Mouse (Mus musculus) neural tube, embryonic 13.5 days (tissue): ENCODE data around the gene Trak2. TPM values are rescaled to one million over a fixed set of nuclear protein-coding genes. Genes with fewer than 3 reads are reported as not detected.
"Not testable (repeated sequence)": the region's sequence is repeated elsewhere in the genome, so short reads cannot be mapped to it uniquely, and the experiment has no call there.

Experiments used
- ATAC-seq: fragments of 200-750 bp; cut with Nextera tagmentation; 2 replicates; pipeline ENCODE4 v1.8.0; 2017; ENCODE audit warnings: low read depth, mild to moderate bottlenecking, moderate TSS enrichment, moderate library complexity
- H3K27ac ChIP-seq: fragments of 300-500 bp; sonication (generic); replicated peaks from 2 replicates; pipeline ENCODE4 v1.5.1; 2015; ENCODE audit warnings: moderate library complexity, mild to moderate bottlenecking, inconsistent platforms
- H3K27me3 ChIP-seq: fragments of 300-500 bp; sonication (generic); 2 replicates; pipeline ENCODE4 v1.6.1; 2015; ENCODE audit warnings: mild to moderate bottlenecking, inconsistent platforms
- H3K36me3 ChIP-seq: fragments of 300-500 bp; sonication (generic); 2 replicates; pipeline ENCODE4 v1.6.1; 2015; ENCODE audit warnings: mild to moderate bottlenecking, inconsistent platforms
- H3K4me1 ChIP-seq: fragments of 300-500 bp; sonication (generic); replicated peaks from 2 replicates; pipeline ENCODE4 v1.6.1; 2015; ENCODE audit warnings: inconsistent platforms
- H3K4me2 ChIP-seq: fragments of 300-500 bp; sonication (generic); 2 replicates; pipeline ENCODE4 v1.6.1; 2015; ENCODE audit warnings: inconsistent platforms, mild to moderate bottlenecking, moderate library complexity
- H3K4me3 ChIP-seq: fragments of 300-500 bp; sonication (generic); 2 replicates; pipeline ENCODE4 v1.5.1; 2015; ENCODE audit warnings: mild to moderate bottlenecking, inconsistent platforms
- H3K9ac ChIP-seq: fragments of 300-500 bp; sonication (generic); 2 replicates; pipeline ENCODE4 v1.6.1; 2015; ENCODE audit warnings: moderate library complexity, mild to moderate bottlenecking, inconsistent platforms
- H3K9me3 ChIP-seq: fragments of 300-500 bp; sonication (generic); 2 replicates; pipeline ENCODE4 v1.6.1; 2016; ENCODE audit warnings: inconsistent platforms
- WGBS: fragments of 180-500 bp; shearing (Covaris S2); methylation state at CpG from one replicate; pipeline ENCODE4 v1.1.7; 2015; 5-methylcytosine and 5-hydroxymethylcytosine counted together
- polyA plus RNA-seq: library from polyadenylated mRNA; unstranded; fragments of >200 nt; fragmentation: Nextera tagmentation; extraction: Ambion mirVana; gene quantifications from 2 replicates; pipeline ENCODE4 v1.2.1, GENCODE M21; 2015

The Trak2 gene
- polyA plus RNA-seq, 1 experiment from 2014 or later = 15.9 TPM

DNA sequence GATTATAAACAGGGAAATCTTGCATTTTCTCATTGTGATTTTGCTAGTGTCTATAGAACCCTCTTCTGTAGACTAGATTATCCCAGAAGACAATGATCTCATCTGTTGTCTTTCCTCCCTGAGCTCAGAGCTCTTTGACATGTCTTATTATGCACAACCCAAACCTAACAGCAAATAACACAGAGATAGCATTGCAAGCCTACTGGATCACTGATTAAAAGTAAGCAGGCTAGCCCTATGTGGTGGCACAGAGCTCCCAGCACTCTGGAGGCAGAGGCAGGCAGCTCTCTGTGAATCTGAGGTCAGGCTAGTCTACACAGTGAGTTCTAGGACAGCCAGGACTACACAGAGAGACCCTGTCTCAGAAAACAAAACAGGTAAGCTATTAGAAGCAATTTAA, 10.4 kb downstream of the Trak2 start:
- Histone ChIP-seq H3K4me1 (peaks cover 18% of the 10 kb centered on the region), H3K4me2 (no peak overlapping the region), H3K4me3 (no peak overlapping the region), H3K27me3 (no peaks in the 10 kb centered on the region), H3K9me3 (no peaks in the 10 kb centered on the region), H3K27ac (no peak overlapping the region), H3K36me3 (no peaks in the 10 kb centered on the region), H3K9ac (no peak overlapping the region)
- ATAC-seq = no peak

DNA sequence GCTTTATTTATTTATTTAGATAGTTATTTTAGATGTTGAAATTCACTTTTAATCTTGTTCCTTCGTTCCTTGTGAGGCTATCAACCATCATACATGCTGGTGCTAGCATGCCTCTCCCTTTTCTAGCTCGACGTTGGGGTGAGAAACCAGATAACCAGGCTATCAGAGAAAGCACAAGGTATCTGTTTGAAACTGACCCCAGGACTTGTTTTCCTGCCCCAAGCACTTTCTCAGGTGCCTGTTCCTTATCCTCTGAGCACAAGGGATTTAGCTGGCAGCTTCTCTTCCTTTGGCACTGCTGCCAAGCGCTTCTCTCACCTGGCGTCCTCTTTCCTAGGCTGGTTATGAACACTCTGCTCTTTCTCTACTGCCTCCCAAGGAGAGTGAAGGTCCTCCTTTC, 10.8 kb downstream of the Trak2 start:
- no peaks in the 10 kb centered on the region for H3K9me3 ChIP-seq
- WGBS = 88% methylated on average over 5 of the region's 5 CpGs
- no peak overlapping the region for H3K9ac ChIP-seq
- no peaks in the 10 kb centered on the region for H3K27me3 ChIP-seq
- no peak overlapping the region for H3K27ac ChIP-seq
- no peak overlapping the region for H3K4me2 ChIP-seq
- H3K36me3 ChIP-seq = no peaks in the 10 kb centered on the region
- H3K4me3 ChIP-seq = no peak overlapping the region
- no peak for ATAC-seq
- peaks cover 19% of the 10 kb centered on the region for H3K4me1 ChIP-seq

DNA sequence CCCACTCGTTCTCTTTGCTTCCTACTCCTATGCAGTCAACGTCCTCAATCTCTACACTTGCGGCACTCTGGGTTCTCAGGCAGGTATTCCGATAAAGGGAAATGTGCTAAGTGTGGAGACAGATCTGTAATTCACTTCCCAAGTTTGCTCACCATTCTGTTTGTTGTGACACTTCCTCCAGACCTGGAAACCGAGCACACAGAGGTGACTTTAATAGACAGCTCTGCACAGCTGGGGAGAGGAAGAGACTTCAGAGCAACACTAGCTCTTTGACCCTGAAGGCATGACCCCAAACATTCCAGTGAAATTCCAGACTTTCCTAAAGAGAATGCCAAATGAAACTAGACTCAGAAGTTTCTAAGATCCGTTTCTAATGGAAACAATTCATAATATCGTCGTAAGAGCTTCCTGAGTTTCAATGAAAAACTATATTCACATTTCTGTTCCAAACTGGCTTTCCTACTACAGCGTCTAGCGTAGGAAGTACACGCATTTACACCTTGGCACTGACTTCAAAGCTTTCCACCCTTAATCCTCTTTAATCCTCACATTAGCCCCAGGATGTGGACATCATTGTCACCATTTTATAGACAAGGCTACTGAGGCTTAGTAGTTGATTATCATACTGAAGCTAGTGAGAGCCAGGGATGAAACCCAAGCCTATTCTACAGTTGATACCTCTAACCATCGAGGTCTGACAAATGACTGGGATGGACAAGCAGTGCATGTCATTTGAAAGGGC, 11.9 kb downstream of the Trak2 start:
- WGBS = 74% methylated on average over 12 of the region's 12 CpGs
- H3K9ac ChIP-seq = no peak overlapping the region
- no peaks in the 10 kb centered on the region for H3K36me3 ChIP-seq
- H3K4me2 ChIP-seq = no peak overlapping the region
- no peak overlapping the region for H3K4me3 ChIP-seq
- no peaks in the 10 kb centered on the region for H3K9me3 ChIP-seq
- ATAC-seq = no peak
- peaks cover 22% of the 10 kb centered on the region for H3K4me1 ChIP-seq
- H3K27me3 ChIP-seq = no peaks in the 10 kb centered on the region
- no peak overlapping the region; the same call in 1 of the 2 replicates for H3K27ac ChIP-seq

- Histone ChIP-seq H3K36me3 (no peaks in the 10 kb centered on the region), H3K4me3 (no peak overlapping the region), H3K27me3 (no peaks in the 10 kb centered on the region), H3K4me1 (peaks cover 22% of the 10 kb centered on the region), H3K9me3 (no peaks in the 10 kb centered on the region), H3K27ac (no peak overlapping the region), H3K4me2 (no peak overlapping the region), H3K9ac (no peak overlapping the region)
- WGBS = 78% methylated on average over 2 of the region's 2 CpGs
- no peak for ATAC-seq
These were observed 13.5 kb downstream of the Trak2 start for GRCm38 (mm10) chr1:58959682-58960081.

DNA sequence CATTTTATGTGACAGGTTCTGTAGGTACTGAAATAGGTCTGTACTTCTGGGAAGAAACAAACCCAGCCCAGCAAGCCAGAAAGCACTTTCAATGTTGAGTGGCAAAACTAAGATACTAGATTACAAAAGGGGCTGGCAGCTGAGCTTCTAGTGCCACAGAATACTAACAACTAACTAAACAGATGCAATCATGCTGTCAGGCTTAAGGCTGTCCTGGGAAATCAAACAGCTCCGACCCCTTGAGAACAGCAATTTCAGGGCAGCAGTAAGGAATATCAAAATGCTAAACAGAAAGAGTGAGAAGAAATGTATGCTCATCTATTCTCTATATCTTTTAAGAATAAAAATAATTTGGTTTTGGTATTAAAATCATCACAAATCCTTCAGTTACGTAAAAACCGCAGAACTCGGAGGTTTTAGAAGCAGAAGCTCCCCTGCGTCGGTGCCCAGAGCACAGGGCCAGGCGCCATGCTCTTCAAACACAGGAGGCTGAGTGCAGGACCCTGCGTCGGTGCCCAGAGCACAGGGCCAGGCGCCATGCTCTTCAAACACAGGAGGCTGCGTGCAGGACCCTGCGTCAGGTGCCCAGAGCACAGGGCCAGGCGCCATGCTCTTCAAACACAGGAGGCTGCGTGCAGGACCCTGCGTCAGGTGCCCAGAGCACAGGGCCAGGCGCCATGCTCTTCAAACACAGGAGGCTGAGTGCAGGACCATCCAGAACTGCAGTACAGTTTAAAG, 14.3 kb downstream of the Trak2 start:
- not testable (repeated sequence) for H3K9me3 ChIP-seq, H3K36me3 ChIP-seq, H3K9ac ChIP-seq, H3K4me2 ChIP-seq, H3K27me3 ChIP-seq, H3K4me3 ChIP-seq
- 85% methylated on average over 16 of the region's 16 CpGs for WGBS
- peak; percentile 56; the same call in 1 of the 2 replicates for ATAC-seq
- Histone ChIP-seq H3K27ac (0 out of 2 replicates have a peak overlapping the region, but pooled peaks have one; percentile 23), H3K4me1 (peaks cover 22% of the 10 kb centered on the region)

GRCm38 (mm10) chr1:58957931-58958330, 15.3 kb downstream of the Trak2 start:
- Histone ChIP-seq H3K9me3 (no peaks in the 10 kb centered on the region), H3K36me3 (no peaks in the 10 kb centered on the region), H3K27me3 (no peaks in the 10 kb centered on the region), H3K4me3 (no peak overlapping the region), H3K27ac (no peak overlapping the region), H3K9ac (no peak overlapping the region), H3K4me2 (no peak overlapping the region), H3K4me1 (peaks cover 22% of the 10 kb centered on the region)
- 66% methylated on average over 2 of the region's 2 CpGs for WGBS
- ATAC-seq = no peak

DNA sequence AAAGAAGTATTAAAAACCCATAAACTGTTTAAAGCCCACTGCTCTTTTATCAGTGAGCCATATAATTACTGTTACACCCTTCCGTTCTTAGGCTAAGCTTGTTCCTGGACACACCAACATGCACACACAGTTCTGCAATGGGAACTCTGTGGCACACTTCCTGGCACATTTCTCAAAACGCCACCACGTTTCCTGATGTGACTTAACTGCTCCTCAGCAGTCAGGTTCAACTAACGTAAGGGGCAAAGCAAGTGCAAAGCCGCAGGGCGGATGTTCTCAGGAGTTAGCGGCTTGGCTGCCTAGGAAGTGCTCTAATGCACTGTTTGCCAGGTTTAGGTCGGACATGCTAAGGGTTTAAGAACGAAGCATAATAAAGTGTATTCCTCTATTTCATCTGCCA, 17.0 kb downstream of the Trak2 start:
- Histone ChIP-seq H3K4me3 (no peak overlapping the region), H3K27me3 (no peaks in the 10 kb centered on the region), H3K4me1 (peaks cover 30% of the 10 kb centered on the region), H3K4me2 (no peak overlapping the region), H3K36me3 (no peaks in the 10 kb centered on the region), H3K27ac (no peak overlapping the region), H3K9me3 (no peaks in the 10 kb centered on the region), H3K9ac (no peak overlapping the region)
- ATAC-seq = no peak
- 84% methylated on average over 9 of the region's 9 CpGs for WGBS

GRCm38 (mm10) chr1:58955716-58956115, 17.5 kb downstream of the Trak2 start:
- Histone ChIP-seq H3K4me2 (no peak overlapping the region), H3K4me1 (peaks cover 30% of the 10 kb centered on the region), H3K4me3 (no peak overlapping the region), H3K9me3 (no peaks in the 10 kb centered on the region), H3K36me3 (no peaks in the 10 kb centered on the region), H3K9ac (no peak overlapping the region), H3K27me3 (no peaks in the 10 kb centered on the region), H3K27ac (no peak overlapping the region)
- ATAC-seq = no peak
- 91% methylated on average over 3 of the region's 3 CpGs for WGBS

GRCm38 (mm10) chr1:58954578-58955410, 18.4 kb downstream of the Trak2 start:
- no peak overlapping the region for H3K27ac ChIP-seq
- H3K4me3 ChIP-seq = no peak overlapping the region
- no peak overlapping the region for H3K4me2 ChIP-seq
- H3K36me3 ChIP-seq = no peaks in the 10 kb centered on the region
- no peaks in the 10 kb centered on the region for H3K9me3 ChIP-seq
- H3K4me1 ChIP-seq = peaks cover 30% of the 10 kb centered on the region
- no peak overlapping the region for H3K9ac ChIP-seq
- no peak for ATAC-seq
- 86% methylated on average over 8 of the region's 8 CpGs for WGBS
- no peaks in the 10 kb centered on the region for H3K27me3 ChIP-seq

GRCm38 (mm10) chr1:58953686-58954434, 19.4 kb downstream of the Trak2 start:
- H3K9me3 ChIP-seq = no peaks in the 10 kb centered on the region
- no peak for ATAC-seq
- H3K27me3 ChIP-seq = no peaks in the 10 kb centered on the region
- no peak overlapping the region for H3K4me3 ChIP-seq
- 97% methylated on average over 9 of the region's 9 CpGs for WGBS
- H3K27ac ChIP-seq = no peak overlapping the region
- peaks cover 27% of the 10 kb centered on the region for H3K4me1 ChIP-seq
- H3K4me2 ChIP-seq = no peak overlapping the region
- no peaks in the 10 kb centered on the region for H3K36me3 ChIP-seq
- no peak overlapping the region for H3K9ac ChIP-seq

- Histone ChIP-seq H3K4me3 (no peak overlapping the region), H3K4me1 (peaks cover 20% of the 10 kb centered on the region), H3K36me3 (no peaks in the 10 kb centered on the region), H3K4me2 (no peak overlapping the region), H3K27ac (no peak overlapping the region), H3K9me3 (no peaks in the 10 kb centered on the region), H3K9ac (no peak overlapping the region), H3K27me3 (no peaks in the 10 kb centered on the region)
- WGBS = 74% methylated on average over 4 of the region's 4 CpGs
- no peak for ATAC-seq
These were observed 20.2 kb downstream of the Trak2 start for GRCm38 (mm10) chr1:58952997-58953396.
